Mouse (Mus musculus): ENCODE data around the gene Camkv.

The Camkv gene

GRCm38 (mm10) chr9:107963700-107964099 is 28.2 kb downstream of the Camkv start:
- DNase-seq: peak; percentile 60 to 71

GRCm38 (mm10) chr9:107964681-107965080 is 29.2 kb downstream of the Camkv start:
- no peak for DNase-seq

GRCm38 (mm10) chr9:107966676-107967075 is 31.2 kb downstream of the Camkv start:
- DNase-seq: no peak

- no peak for DNase-seq
These were observed 32.0 kb downstream of the Camkv start for GRCm38 (mm10) chr9:107967437-107967836.

- DNase-seq: no peak
These were observed 33.1 kb downstream of the Camkv start for GRCm38 (mm10) chr9:107968531-107968930.

- DNase-seq: no peak
These were observed 34.8 kb downstream of the Camkv start for GRCm38 (mm10) chr9:107970311-107970710.

GRCm38 (mm10) chr9:107971690-107972541 is 36.4 kb downstream of the Camkv start:
- no peak for DNase-seq

GRCm38 (mm10) chr9:107974491-107975171 is 39.2 kb downstream of the Camkv start:
- DNase-seq: no peak

GRCm38 (mm10) chr9:107975399-107976386 is 40.2 kb downstream of the Camkv start, which contains the start of gene Uba7:
Gene Uba7, plus strand, starts transcription at chr9:107975505.
- peak; percentile 27 to 42 for DNase-seq

GRCm38 (mm10) chr9:107978815-107979214 is 43.3 kb downstream of the Camkv start:
- no peak for DNase-seq

GRCm38 (mm10) chr9:107981684-107982605 is 46.5 kb downstream of the Camkv start:
- no peak for DNase-seq

- peak; percentile 24 to 38 for DNase-seq
These were observed 47.3 kb downstream of the Camkv start, which contains the start of gene Gm20661 for GRCm38 (mm10) chr9:107982681-107983346. Gene Gm20661, plus strand, starts transcription at chr9:107983058.

GRCm38 (mm10) chr9:107983421-107983890 is 48.0 kb downstream of the Camkv start:
- DNase-seq: peak; percentile 49 to 58

- no peak for DNase-seq
These were observed 48.7 kb downstream of the Camkv start for GRCm38 (mm10) chr9:107984052-107984753.

GRCm38 (mm10) chr9:107984754-107985055 is 49.2 kb downstream of the Camkv start:
- DNase-seq: no peak

- DNase-seq: peak; percentile 88 to 95
These were observed 50.0 kb downstream of the Camkv start, which contains the start of gene Inka1 for GRCm38 (mm10) chr9:107985131-107986119. Gene Inka1, minus strand, starts transcription at chr9:107985879.

GRCm38 (mm10) chr9:107986376-107986775 is 50.9 kb downstream of the Camkv start:
- peak; percentile 72 to 81 for DNase-seq

GRCm38 (mm10) chr9:107987950-107988349 is 52.5 kb downstream of the Camkv start:
- no peak for DNase-seq

- no peak for DNase-seq
These were observed 56.7 kb downstream of the Camkv start, which contains the start of gene Cdhr4 for GRCm38 (mm10) chr9:107992197-107992596. Gene Cdhr4, plus strand, starts transcription at chr9:107992497.
